Mouse (Mus musculus) erythroblast, embryonic 14.5 days (primary cell): ENCODE results near the gene Alk. TPM values are rescaled to one million over a fixed set of nuclear protein-coding genes. Genes with fewer than 3 reads are reported as not detected.

ENCODE experiments used
- H3K27me3 ChIP-seq: 2 replicates; pipeline ENCODE4 v1.6.1; 2012; ENCODE audit warnings: inconsistent platforms; ENCODE audit not compliant: control insufficient read depth
- H3K36me3 ChIP-seq: 2 replicates; pipeline ENCODE4 v1.6.1; 2012; ENCODE audit warnings: mild to moderate bottlenecking, inconsistent platforms; ENCODE audit not compliant: control insufficient read depth
- H3K4me1 ChIP-seq: 2 replicates; pipeline ENCODE4 v1.6.1; 2012; ENCODE audit warnings: inconsistent platforms; ENCODE audit not compliant: control insufficient read depth
- H3K4me3 ChIP-seq: replicated peaks from 2 replicates; pipeline ENCODE3; 2012; ENCODE audit warnings: moderate library complexity, mild to moderate bottlenecking, inconsistent platforms
- H3K9me3 ChIP-seq: 2 replicates; pipeline ENCODE4 v1.6.1; 2012; ENCODE audit warnings: low read length, inconsistent platforms, mixed read lengths; ENCODE audit not compliant: control insufficient read depth
- GATA1 ChIP-seq: IDR thresholded peaks from 2 replicates; pipeline ENCODE4 v1.6.1; 2012; ENCODE audit warnings: low read length, inconsistent platforms, mixed read lengths
- TAL1 ChIP-seq: IDR thresholded peaks from 3 replicates; pipeline ENCODE4 v1.6.1; 2012; ENCODE audit warnings: low read length, inconsistent platforms, mixed read lengths
- polyA plus RNA-seq: library from polyadenylated mRNA; stranded (reverse); fragments of >175 nt; gene quantifications from 2 replicates; pipeline ENCODE4 v1.2.3, GENCODE M21; 2012

The Alk gene
- polyA plus RNA-seq, 1 experiment, result not detected

- Histone ChIP-seq H3K4me3 (no peak overlapping the region), H3K9me3 (peaks cover 39% of the 10 kb centered on the region), H3K4me1 (no peaks in the 10 kb centered on the region), H3K36me3 (no peaks in the 10 kb centered on the region), H3K27me3 (no peaks in the 10 kb centered on the region)
- TF ChIP-seq TAL1, result no peak
- TF ChIP-seq GATA1, result no peak
Measured at GRCm38 (mm10) chr17:72253411-72253810, 351.0 kb downstream of the Alk start.

- TF ChIP-seq GATA1 (no peak), TAL1 (no peak)
- no peaks in the 10 kb centered on the region for H3K36me3 ChIP-seq
- H3K27me3 ChIP-seq, result no peaks in the 10 kb centered on the region
- H3K9me3 ChIP-seq, result peaks cover 32% of the 10 kb centered on the region
- H3K4me1 ChIP-seq, result no peaks in the 10 kb centered on the region
- no peak overlapping the region for H3K4me3 ChIP-seq
Measured at GRCm38 (mm10) chr17:72251554-72251953, 352.9 kb downstream of the Alk start.

GRCm38 (mm10) chr17:72250482-72251405 is 353.7 kb downstream of the Alk start:
- Histone ChIP-seq H3K4me3 (no peak overlapping the region), H3K27me3 (no peaks in the 10 kb centered on the region), H3K9me3 (peaks cover 25% of the 10 kb centered on the region), H3K36me3 (no peaks in the 10 kb centered on the region), H3K4me1 (no peaks in the 10 kb centered on the region)
- TF ChIP-seq TAL1, result no peak
- TF ChIP-seq GATA1, result no peak

- Histone ChIP-seq H3K27me3 (no peaks in the 10 kb centered on the region), H3K4me1 (no peaks in the 10 kb centered on the region), H3K4me3 (no peak overlapping the region), H3K36me3 (no peaks in the 10 kb centered on the region), H3K9me3 (peaks cover 15% of the 10 kb centered on the region)
- TF ChIP-seq GATA1, result no peak
- no peak for TF ChIP-seq TAL1
Measured at GRCm38 (mm10) chr17:72242036-72242435, 362.4 kb downstream of the Alk start.

DNA sequence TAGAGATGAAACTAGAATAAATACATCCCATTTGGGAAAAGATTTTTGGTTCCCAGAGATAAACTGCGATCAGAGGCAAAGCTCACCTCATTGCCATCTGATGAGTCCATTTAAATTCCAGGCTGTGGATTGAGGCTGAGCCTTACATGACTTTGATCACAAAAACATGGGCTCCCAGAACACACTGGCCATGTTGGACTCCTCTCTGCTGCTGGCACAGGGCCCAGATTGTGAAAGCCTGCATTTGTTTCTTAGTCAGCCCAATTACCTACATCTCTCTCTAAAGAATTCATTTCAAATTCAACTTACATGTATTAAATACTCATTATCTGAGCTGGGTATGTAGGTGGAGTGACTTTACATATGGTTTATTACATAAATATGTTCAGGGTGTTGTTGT is 367.1 kb downstream of the Alk start:
- Histone ChIP-seq H3K36me3 (no peaks in the 10 kb centered on the region), H3K4me1 (no peaks in the 10 kb centered on the region), H3K9me3 (peaks cover 19% of the 10 kb centered on the region), H3K27me3 (no peaks in the 10 kb centered on the region), H3K4me3 (no peak overlapping the region)
- TF ChIP-seq TAL1 (no peak), GATA1 (no peak)

GRCm38 (mm10) chr17:72230891-72231290 is 373.5 kb downstream of the Alk start:
- no peaks in the 10 kb centered on the region for H3K27me3 ChIP-seq
- TF ChIP-seq GATA1 (no peak), TAL1 (no peak)

GRCm38 (mm10) chr17:72218816-72219215 is 385.6 kb downstream of the Alk start:
- H3K27me3 ChIP-seq, result no peaks in the 10 kb centered on the region
- no peak for TF ChIP-seq TAL1
- no peak for TF ChIP-seq GATA1
- H3K4me1 ChIP-seq, result no peaks in the 10 kb centered on the region
- no peaks in the 10 kb centered on the region for H3K36me3 ChIP-seq
- no peak overlapping the region for H3K4me3 ChIP-seq
- H3K9me3 ChIP-seq, result peaks cover 13% of the 10 kb centered on the region

More at GRCm38 (mm10) chr17:72230891-72231290, 373.5 kb downstream of the Alk start:
- Histone ChIP-seq H3K4me3 (no peak overlapping the region), H3K36me3 (no peaks in the 10 kb centered on the region), H3K4me1 (no peaks in the 10 kb centered on the region), H3K9me3 (peaks cover under 1% of the 10 kb centered on the region; the same call in 1 of the 2 replicates)

GRCm38 (mm10) chr17:72197576-72197975 is 406.9 kb downstream of the Alk start:
- Histone ChIP-seq H3K27me3 (no peaks in the 10 kb centered on the region), H3K4me1 (no peaks in the 10 kb centered on the region), H3K9me3 (peaks cover 28% of the 10 kb centered on the region), H3K4me3 (no peak overlapping the region), H3K36me3 (no peaks in the 10 kb centered on the region)
- no peak for TF ChIP-seq GATA1
- no peak for TF ChIP-seq TAL1

GRCm38 (mm10) chr17:72194976-72195650 is 409.3 kb downstream of the Alk start:
- Histone ChIP-seq H3K4me1 (no peaks in the 10 kb centered on the region), H3K4me3 (no peak overlapping the region), H3K36me3 (no peaks in the 10 kb centered on the region), H3K9me3 (peaks cover 16% of the 10 kb centered on the region), H3K27me3 (no peaks in the 10 kb centered on the region)
- TF ChIP-seq TAL1 (no peak), GATA1 (no peak)
